Mouse (Mus musculus) ES-Bruce4 (cell line): ENCODE results near the gene Ube2cbp. TPM values are rescaled to one million over a fixed set of nuclear protein-coding genes. Genes with fewer than 3 reads are reported as not detected.

Experiments used
- H3K27ac ChIP-seq: 2 replicates; pipeline ENCODE4 v1.5.1; 2012; ENCODE audit warnings: low read length, inconsistent platforms; ENCODE audit not compliant: insufficient read depth
- H3K27me3 ChIP-seq: 2 replicates; pipeline ENCODE4 v1.6.1; 2012; ENCODE audit warnings: mild to moderate bottlenecking, low read length, inconsistent platforms; ENCODE audit not compliant: control insufficient read depth, poor library complexity, insufficient read depth, severe bottlenecking
- H3K36me3 ChIP-seq: 2 replicates; pipeline ENCODE4 v1.6.1; 2012; ENCODE audit warnings: inconsistent platforms, mild to moderate bottlenecking, low read length, moderate library complexity; ENCODE audit not compliant: control insufficient read depth, poor library complexity, insufficient read depth, severe bottlenecking
- H3K4me1 ChIP-seq: one replicate; pipeline ENCODE4 v1.8.1; 2011; ENCODE audit warnings: low read length; ENCODE audit not compliant: control insufficient read depth, insufficient read depth
- H3K4me3 ChIP-seq: 2 replicates; pipeline ENCODE4 v1.5.1; 2011; ENCODE audit warnings: low read depth, mild to moderate bottlenecking, low read length
- H3K9ac ChIP-seq: 2 replicates; pipeline ENCODE4 v1.6.1; 2012; ENCODE audit warnings: low read depth, mild to moderate bottlenecking, inconsistent platforms; ENCODE audit not compliant: poor library complexity, severe bottlenecking
- H3K9me3 ChIP-seq: replicated peaks from 2 replicates; pipeline ENCODE4 v1.6.1; 2012; ENCODE audit warnings: mild to moderate bottlenecking, low read length, inconsistent platforms; ENCODE audit not compliant: control insufficient read depth, poor library complexity, insufficient read depth, severe bottlenecking
- CTCF ChIP-seq: IDR thresholded peaks from one replicate; pipeline ENCODE4 v1.8.1; 2011; ENCODE audit warnings: low read depth, low read length
- EP300 ChIP-seq: IDR thresholded peaks from 2 replicates; pipeline ENCODE4 v1.6.1; 2011; ENCODE audit warnings: low read depth, low read length; ENCODE audit not compliant: insufficient read depth
- POLR2A ChIP-seq: IDR thresholded peaks from one replicate; pipeline ENCODE4 v1.8.1; 2011; ENCODE audit warnings: low read length; ENCODE audit not compliant: insufficient read depth
- polyA plus RNA-seq: library from polyadenylated mRNA; stranded (reverse); fragments of >200 nt; gene quantifications from 2 replicates; pipeline ENCODE4 v1.2.4, GENCODE M21; 2011; ENCODE audit warnings: low read depth; ENCODE audit not compliant: missing spikeins, insufficient read depth, insufficient read length

The Ube2cbp gene
- polyA plus RNA-seq, 1 experiment = 1.6 TPM

DNA sequence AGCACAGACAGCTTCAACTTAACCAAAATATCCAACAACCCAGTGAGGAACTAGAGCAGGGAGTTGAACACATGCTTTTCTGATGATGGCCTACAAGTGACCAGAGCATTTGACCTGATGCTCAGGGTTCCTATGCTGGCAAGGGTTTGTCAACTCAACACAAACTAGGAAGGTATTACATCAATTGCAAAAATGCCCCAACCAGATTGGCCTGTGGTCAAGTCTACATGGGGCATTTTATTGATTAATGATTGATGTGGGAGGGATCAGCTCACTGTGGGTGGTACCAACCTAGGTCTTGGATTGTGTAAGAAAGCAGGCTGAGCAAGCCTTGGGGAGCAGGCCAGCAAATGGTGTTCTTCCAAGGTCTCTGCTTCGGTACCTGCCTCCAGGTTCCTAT lies 46.8 kb downstream of the Ube2cbp start:
- no peak overlapping the region for H3K27ac ChIP-seq
- no peaks in the 10 kb centered on the region for H3K4me1 ChIP-seq
- no peak overlapping the region for H3K4me3 ChIP-seq
- H3K9me3 ChIP-seq = no peaks in the 10 kb centered on the region
- no peaks in the 10 kb centered on the region for H3K27me3 ChIP-seq
- TF ChIP-seq POLR2A = no peak
- no peak for TF ChIP-seq CTCF
- TF ChIP-seq EP300 = no peak
- H3K36me3 ChIP-seq = no peaks in the 10 kb centered on the region
- no peak overlapping the region for H3K9ac ChIP-seq

DNA sequence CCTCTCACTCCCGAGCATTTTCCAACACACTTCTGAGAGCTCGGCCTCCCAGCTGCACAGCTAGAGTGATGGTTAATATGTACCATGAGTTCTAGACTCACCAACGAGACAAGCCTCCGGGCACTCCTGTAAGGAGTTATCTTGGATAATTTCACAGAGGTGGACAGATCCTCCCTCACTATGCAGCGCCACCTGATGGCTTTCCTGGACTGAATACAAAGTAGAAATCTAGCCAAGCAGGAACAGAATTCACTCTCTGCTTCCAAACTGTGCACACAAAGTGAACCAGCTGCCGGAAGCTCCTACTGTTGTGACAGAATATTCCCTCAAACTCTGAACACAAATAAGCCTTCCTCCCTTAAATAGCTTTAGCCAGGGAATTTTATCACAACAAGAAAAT lies 69.0 kb downstream of the Ube2cbp start:
- H3K27me3 ChIP-seq = no peaks in the 10 kb centered on the region
- no peak overlapping the region for H3K4me3 ChIP-seq
- no peak for TF ChIP-seq POLR2A
- TF ChIP-seq EP300 = no peak
- TF ChIP-seq CTCF = no peak
- H3K9me3 ChIP-seq = no peaks in the 10 kb centered on the region
- no peak overlapping the region for H3K9ac ChIP-seq
- H3K4me1 ChIP-seq = no peaks in the 10 kb centered on the region
- H3K27ac ChIP-seq = no peak overlapping the region
- H3K36me3 ChIP-seq = no peaks in the 10 kb centered on the region

- no peak overlapping the region for H3K9ac ChIP-seq
Measured at GRCm38 (mm10) chr9:86395012-86395411, 69.7 kb downstream of the Ube2cbp start.

GRCm38 (mm10) chr9:86393586-86394272 lies 71.0 kb downstream of the Ube2cbp start:
- H3K9me3 ChIP-seq = no peaks in the 10 kb centered on the region
- no peak overlapping the region for H3K9ac ChIP-seq
- H3K4me1 ChIP-seq = no peaks in the 10 kb centered on the region
- no peak overlapping the region for H3K4me3 ChIP-seq
- H3K27me3 ChIP-seq = no peaks in the 10 kb centered on the region
- no peak overlapping the region for H3K27ac ChIP-seq
- no peaks in the 10 kb centered on the region for H3K36me3 ChIP-seq
- TF ChIP-seq POLR2A (no peak), CTCF (no peak), EP300 (no peak)

More at GRCm38 (mm10) chr9:86395012-86395411, 69.7 kb downstream of the Ube2cbp start:
- H3K9me3 ChIP-seq = no peaks in the 10 kb centered on the region
- H3K27me3 ChIP-seq = no peaks in the 10 kb centered on the region
- H3K36me3 ChIP-seq = no peaks in the 10 kb centered on the region
- H3K4me3 ChIP-seq = no peak overlapping the region
- no peak for TF ChIP-seq EP300
- TF ChIP-seq CTCF = no peak
- H3K4me1 ChIP-seq = no peaks in the 10 kb centered on the region
- no peak overlapping the region for H3K27ac ChIP-seq

DNA sequence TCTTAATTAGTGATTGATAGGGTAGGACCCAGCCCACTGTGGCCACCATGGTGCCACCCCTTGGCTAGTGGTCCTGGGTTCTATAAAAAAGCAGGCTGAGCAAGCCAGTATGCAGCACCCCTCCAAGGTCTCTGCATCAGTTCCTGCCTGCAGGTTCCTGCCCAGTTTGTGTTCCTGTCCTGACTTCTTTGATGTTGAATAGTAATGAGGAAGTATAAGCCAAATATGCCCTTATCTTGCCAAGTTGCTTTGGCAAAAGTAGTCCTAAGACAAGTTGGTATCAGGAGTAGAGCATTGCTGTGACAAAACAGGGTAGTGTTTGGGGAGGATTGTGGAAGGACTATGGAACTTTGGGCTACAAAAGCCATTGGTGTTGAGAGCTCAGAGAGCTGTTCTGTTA lies 73.3 kb downstream of the Ube2cbp start:
- no peak for TF ChIP-seq EP300
- no peak for TF ChIP-seq CTCF
- no peak for TF ChIP-seq POLR2A
- Histone ChIP-seq H3K27ac (no peak overlapping the region), H3K36me3 (no peaks in the 10 kb centered on the region), H3K4me1 (no peaks in the 10 kb centered on the region), H3K9me3 (no peaks in the 10 kb centered on the region), H3K4me3 (no peak overlapping the region), H3K9ac (no peak overlapping the region), H3K27me3 (no peaks in the 10 kb centered on the region)

- H3K4me1 ChIP-seq = no peaks in the 10 kb centered on the region
- H3K4me3 ChIP-seq = no peak overlapping the region
- no peak overlapping the region for H3K9ac ChIP-seq
- no peak overlapping the region for H3K27ac ChIP-seq
- no peak for TF ChIP-seq CTCF
- no peak for TF ChIP-seq POLR2A
- no peaks in the 10 kb centered on the region for H3K27me3 ChIP-seq
- H3K9me3 ChIP-seq = no peaks in the 10 kb centered on the region
- H3K36me3 ChIP-seq = no peaks in the 10 kb centered on the region
Measured at GRCm38 (mm10) chr9:86390713-86391112, 74.0 kb downstream of the Ube2cbp start.
